Comparison of ENCODE assay signal across 12 mouse cellular contexts in genomic region chr17:12228471-12228870, GRCm38 (mm10).
"Had no signal": no experiment of that assay in that cellular context is flagged by ENCODE, and none has a peak within 500 bp of the region (broad histone marks: within the 10 kb centered on the region; RNA-seq: fewer than 3 reads in every experiment).

No protein-coding gene starts in this region.

- DNase-seq: kidney, adult 2 months; kidney, postnatal 36 days; lung, adult 2 months; lung, postnatal 36 days; right cerebral cortex, postnatal 4 days; spleen, adult 18-20 months; thymus, adult 18-20 months; thymus, postnatal 14 days had no signal

- H3K4me3 ChIP-seq: limb, embryonic 10.5 days; liver, embryonic 15.5 days; midbrain, embryonic 15.5 days; neural tube, embryonic 12.5 days had no signal

- H3K27ac ChIP-seq: limb, embryonic 10.5 days; liver, embryonic 15.5 days; midbrain, embryonic 15.5 days; neural tube, embryonic 12.5 days had no signal
